Mouse (Mus musculus) forebrain, embryonic 16.5 days (tissue): ENCODE results near the gene Mfsd14b. TPM values are rescaled to one million over a fixed set of nuclear protein-coding genes. Genes with fewer than 3 reads are reported as not detected.

Experiments
- ATAC-seq: fragments of 200-750 bp; cut with Nextera tagmentation; 2 replicates; pipeline ENCODE4 v1.8.0; 2017; ENCODE audit warnings: mild to moderate bottlenecking, moderate library complexity
- H3K27ac ChIP-seq: fragments of 300-500 bp; sonication (generic); 2 replicates; pipeline ENCODE4 v1.5.1; 2014; ENCODE audit warnings: low read length, control low read depth
- H3K27me3 ChIP-seq: fragments of 300-500 bp; sonication (generic); replicated peaks from 2 replicates; pipeline ENCODE4 v1.6.1; 2014; ENCODE audit warnings: low read length; ENCODE audit not compliant: control insufficient read depth, insufficient read depth
- H3K36me3 ChIP-seq: fragments of 300-500 bp; sonication (generic); 2 replicates; pipeline ENCODE4 v1.6.1; 2014; ENCODE audit not compliant: control insufficient read depth, insufficient read depth
- H3K4me1 ChIP-seq: fragments of 300-500 bp; sonication (generic); replicated peaks from 2 replicates; pipeline ENCODE4 v1.6.1; 2014; ENCODE audit warnings: low read length; ENCODE audit not compliant: control insufficient read depth, insufficient read depth
- H3K4me2 ChIP-seq: fragments of 300-500 bp; sonication (generic); 2 replicates; pipeline ENCODE4 v1.6.1; 2014; ENCODE audit warnings: mild to moderate bottlenecking, low read length, control low read depth
- H3K4me3 ChIP-seq: fragments of 300-500 bp; sonication (generic); replicated peaks from 2 replicates; pipeline ENCODE4 v1.5.1; 2014; ENCODE audit warnings: mild to moderate bottlenecking, low read length, control low read depth
- H3K9ac ChIP-seq: fragments of 300-500 bp; sonication (generic); replicated peaks from 2 replicates; pipeline ENCODE4 v1.6.1; 2014; ENCODE audit warnings: low read depth, low read length, control low read depth
- H3K9me3 ChIP-seq: fragments of 300-500 bp; sonication (generic); 2 replicates; pipeline ENCODE4 v1.6.1; 2016; ENCODE audit warnings: low read length; ENCODE audit not compliant: control insufficient read depth
- WGBS: fragments of 180-500 bp; shearing (Covaris S2); extraction: QIAGEN DNeasy Blood & Tissue Kit; methylation state at CpG from one replicate; pipeline ENCODE4 v1.1.7; 2014; 5-methylcytosine and 5-hydroxymethylcytosine counted together
- polyA plus RNA-seq: library from polyadenylated mRNA; unstranded; fragments of >200 nt; fragmentation: Nextera tagmentation; extraction: Ambion mirVana; gene quantifications from 2 replicates; pipeline ENCODE4 v1.2.1, GENCODE M21; 2015

The Mfsd14b gene
- 33.5 and 40.0 TPM in 2 replicates for polyA plus RNA-seq

- H3K4me1 ChIP-seq = peaks cover 4% of the 10 kb centered on the region
- H3K9me3 ChIP-seq = peaks cover 3% of the 10 kb centered on the region
- no peaks in the 10 kb centered on the region for H3K36me3 ChIP-seq
- peak within 1 kb of the TSS; percentile 76 for H3K4me3 ChIP-seq
- no peaks in the 10 kb centered on the region for H3K27me3 ChIP-seq
- peak; percentile 99 for ATAC-seq
- peak within 1 kb of the TSS; percentile 78 for H3K27ac ChIP-seq
- H3K4me2 ChIP-seq = peak within 1 kb of the TSS; percentile 63
- H3K9ac ChIP-seq = peak within 1 kb of the TSS; percentile 76
- WGBS = under 1% methylated on average over 60 of the region's 60 CpGs
Measured at GRCm38 (mm10) chr13:65112459-65113110, at the start of gene Mfsd14b. Gene Mfsd14b, minus strand, starts transcription at chr13:65112975.

DNA sequence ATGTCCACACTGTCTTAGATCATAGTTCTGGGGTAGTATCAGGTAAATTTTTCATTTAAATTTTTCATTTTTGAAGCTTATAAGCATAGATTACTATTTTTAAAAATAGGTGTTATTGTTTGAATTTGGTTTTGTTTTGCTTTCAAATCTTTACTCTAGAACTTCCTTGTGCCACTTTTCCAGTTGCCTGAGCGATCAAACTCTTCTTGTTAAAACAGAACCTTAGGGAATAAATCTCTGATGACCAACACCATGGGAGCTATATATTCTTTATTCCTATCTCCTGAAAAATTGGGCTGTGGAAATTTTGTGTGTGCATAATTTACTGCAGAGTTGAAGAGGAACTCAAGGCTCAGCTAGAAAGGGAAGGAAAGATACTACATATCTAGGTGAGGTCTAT lies 37.2 kb upstream of the Mfsd14b start, which contains the start of gene Olfr466:
Gene Olfr466 (plus strand): TSS at position 301 of the 400 bp plus-strand sequence.
- no peak for ATAC-seq
- Histone ChIP-seq H3K9me3 (no peaks in the 10 kb centered on the region), H3K27ac (no peak within 1 kb of the TSS), H3K4me1 (no peaks in the 10 kb centered on the region), H3K9ac (no peak within 1 kb of the TSS), H3K4me3 (no peak within 1 kb of the TSS), H3K4me2 (no peak within 1 kb of the TSS), H3K36me3 (no peaks in the 10 kb centered on the region), H3K27me3 (no peaks in the 10 kb centered on the region)
- WGBS = 79% methylated on average over 1 of the region's 1 CpGs

- Histone ChIP-seq H3K27ac (no peak within 1 kb of the TSS), H3K27me3 (no peaks in the 10 kb centered on the region), H3K9ac (no peak within 1 kb of the TSS), H3K9me3 (no peaks in the 10 kb centered on the region), H3K4me1 (no peaks in the 10 kb centered on the region), H3K36me3 (no peaks in the 10 kb centered on the region), H3K4me2 (no peak within 1 kb of the TSS), H3K4me3 (no peak within 1 kb of the TSS)
- 90% methylated on average over 4 of the region's 4 CpGs for WGBS
- ATAC-seq = no peak
Measured at GRCm38 (mm10) chr13:65137789-65138188, 25.0 kb upstream of the Mfsd14b start, which contains the start of gene Olfr465-ps1. Gene Olfr465-ps1, plus strand, starts transcription at chr13:65138089.

- Histone ChIP-seq H3K4me2 (no peak overlapping the region), H3K9me3 (no peaks in the 10 kb centered on the region), H3K27ac (no peak overlapping the region), H3K4me3 (no peak overlapping the region), H3K4me1 (no peaks in the 10 kb centered on the region), H3K27me3 (no peaks in the 10 kb centered on the region), H3K9ac (no peak overlapping the region), H3K36me3 (no peaks in the 10 kb centered on the region)
- ATAC-seq = no peak
- 71% methylated on average over 3 of the region's 3 CpGs for WGBS
Measured at GRCm38 (mm10) chr13:65127063-65127847, 14.5 kb upstream of the Mfsd14b start.

DNA sequence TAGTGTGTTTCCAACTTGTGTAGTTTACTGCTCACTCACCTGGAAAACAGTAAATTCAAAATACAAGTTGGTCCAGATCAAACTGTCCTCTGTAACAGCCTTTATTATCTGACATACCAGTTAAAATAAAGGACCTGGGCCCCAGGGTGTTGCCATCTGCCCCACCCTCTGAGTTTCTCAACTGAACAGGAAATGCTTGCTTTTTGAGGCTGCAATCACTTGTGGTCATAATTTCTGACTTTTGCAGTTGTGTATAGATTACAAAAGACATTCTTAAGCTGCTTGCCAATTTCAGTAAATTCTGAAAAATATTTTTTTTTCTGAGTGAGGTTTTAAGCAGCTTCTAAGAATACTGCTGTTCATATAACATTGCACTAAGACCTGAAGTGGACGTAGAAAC lies 9.3 kb upstream of the Mfsd14b start:
- Histone ChIP-seq H3K4me2 (no peak overlapping the region), H3K4me1 (no peaks in the 10 kb centered on the region), H3K27me3 (no peaks in the 10 kb centered on the region), H3K9ac (no peak overlapping the region), H3K9me3 (no peaks in the 10 kb centered on the region), H3K27ac (no peak overlapping the region), H3K4me3 (no peak overlapping the region), H3K36me3 (no peaks in the 10 kb centered on the region)
- 80% methylated on average over 1 of the region's 1 CpGs for WGBS
- ATAC-seq = no peak

GRCm38 (mm10) chr13:65120984-65121383 lies 8.2 kb upstream of the Mfsd14b start:
- no peak overlapping the region for H3K4me2 ChIP-seq
- no peaks in the 10 kb centered on the region for H3K36me3 ChIP-seq
- 62% methylated on average over 3 of the region's 3 CpGs for WGBS
- no peaks in the 10 kb centered on the region for H3K27me3 ChIP-seq
- no peak overlapping the region for H3K9ac ChIP-seq
- no peaks in the 10 kb centered on the region for H3K9me3 ChIP-seq
- no peaks in the 10 kb centered on the region for H3K4me1 ChIP-seq
- H3K27ac ChIP-seq = no peak overlapping the region
- no peak for ATAC-seq
- H3K4me3 ChIP-seq = no peak overlapping the region

DNA sequence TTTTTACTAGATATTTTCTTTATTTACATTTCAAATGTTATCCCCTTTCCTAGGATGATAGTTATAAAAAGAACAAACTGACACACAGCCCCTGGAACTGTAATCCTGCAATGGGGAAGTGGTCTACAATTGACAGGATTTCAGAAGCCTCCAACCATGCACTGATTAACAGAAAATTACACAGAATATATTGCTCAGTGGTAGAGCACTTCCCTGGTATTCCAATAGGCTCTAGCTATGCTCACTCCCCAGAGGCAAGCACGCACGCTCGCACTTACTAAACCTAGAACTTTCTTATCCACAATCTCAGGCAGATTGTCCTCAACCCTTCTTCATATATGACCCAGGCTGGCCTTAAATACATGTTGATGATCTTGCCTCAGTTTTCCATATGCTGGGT lies 464 bp upstream of the Mfsd14b start:
- Histone ChIP-seq H3K4me1 (peaks cover 4% of the 10 kb centered on the region), H3K27ac (peak overlapping the region; percentile 62; the same call in 1 of the 2 replicates), H3K4me3 (peak overlapping the region; percentile 76), H3K9me3 (no peaks in the 10 kb centered on the region), H3K4me2 (peak overlapping the region; percentile 63), H3K36me3 (no peaks in the 10 kb centered on the region), H3K27me3 (no peaks in the 10 kb centered on the region), H3K9ac (peak overlapping the region; percentile 76)
- peak; percentile 51 for ATAC-seq
- WGBS = 56% methylated on average over 3 of the region's 3 CpGs

GRCm38 (mm10) chr13:65111961-65112360 lies 814 bp downstream of the Mfsd14b start:
- ATAC-seq = no peak
- H3K27me3 ChIP-seq = no peaks in the 10 kb centered on the region
- WGBS = 2% methylated on average over 5 of the region's 5 CpGs
- H3K9me3 ChIP-seq = peaks cover 4% of the 10 kb centered on the region
- no peaks in the 10 kb centered on the region for H3K36me3 ChIP-seq
- H3K4me1 ChIP-seq = peaks cover 4% of the 10 kb centered on the region
- peak overlapping the region; percentile 63 for H3K4me2 ChIP-seq
- no peak overlapping the region; the same call in 1 of the 2 replicates for H3K27ac ChIP-seq
- peak overlapping the region; percentile 76 for H3K4me3 ChIP-seq
- H3K9ac ChIP-seq = peak overlapping the region; percentile 76

- Histone ChIP-seq H3K4me1 (no peaks in the 10 kb centered on the region), H3K27me3 (no peaks in the 10 kb centered on the region), H3K4me2 (no peak overlapping the region), H3K27ac (no peak overlapping the region), H3K36me3 (no peaks in the 10 kb centered on the region; the same call in 1 of the 2 replicates), H3K4me3 (no peak overlapping the region), H3K9me3 (peaks cover 26% of the 10 kb centered on the region), H3K9ac (no peak overlapping the region)
- WGBS = 88% methylated on average over 3 of the region's 3 CpGs
- ATAC-seq = no peak
Measured at GRCm38 (mm10) chr13:65101232-65101631, 11.5 kb downstream of the Mfsd14b start.
